Mouse (Mus musculus) right cerebral cortex, postnatal 25 days (tissue): Measurements from ENCODE around the gene Gm4450.
A peak's percentile ranks its signal among the peaks of the same experiment; 100 is the strongest.
"Not testable (repeated sequence)": the region's sequence is repeated elsewhere in the genome, so short reads cannot be mapped to it uniquely, and the experiment has no call there.

Experiments used
- DNase-seq: peaks from one replicate; pipeline ENCODE4 v3.0.0; 2022

Gm4450 gene

DNA sequence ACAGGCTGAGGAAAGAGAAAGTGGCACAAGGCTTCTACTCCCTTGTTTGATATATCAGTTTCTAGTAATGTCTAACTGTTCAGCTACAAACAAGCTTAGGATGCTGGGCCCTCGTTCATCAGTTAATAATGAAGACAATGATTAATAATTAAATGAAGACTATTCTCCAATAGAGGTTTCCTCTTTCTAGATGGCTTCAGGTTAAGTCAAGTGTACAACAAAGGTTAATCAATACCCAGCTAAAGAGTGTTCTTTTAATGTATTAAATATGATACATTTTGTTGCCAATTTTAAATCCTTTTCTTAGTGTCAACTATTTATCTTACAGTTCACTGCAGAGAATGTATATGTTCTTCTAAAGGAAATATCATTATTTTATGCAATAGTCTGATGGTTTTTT, at the start of gene Gm4450:
Gm4450 (minus strand) TSS at position 101 of the 400 bp plus-strand sequence.
- not testable (repeated sequence) for DNase-seq

DNA sequence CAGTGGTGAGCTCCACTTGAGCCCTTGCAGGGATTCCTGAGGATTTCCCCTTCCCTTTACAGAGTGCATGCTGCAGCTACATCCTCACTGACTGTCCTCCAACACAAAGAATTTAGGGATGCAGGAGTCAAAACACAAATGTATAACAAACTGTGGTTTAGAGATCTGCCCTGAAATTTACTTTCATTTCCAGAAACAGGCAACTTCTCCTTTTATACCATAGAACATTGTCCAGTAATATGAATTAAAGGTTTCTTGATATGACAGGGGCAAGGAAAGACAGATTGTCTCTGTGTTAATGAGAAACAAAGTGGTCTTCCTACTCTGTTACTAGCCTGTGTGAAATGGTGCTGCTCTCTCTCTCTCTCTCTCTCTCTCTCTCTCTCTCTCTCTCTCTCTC, 40.5 kb upstream of the Gm4450 start:
- not testable (repeated sequence) for DNase-seq

DNA sequence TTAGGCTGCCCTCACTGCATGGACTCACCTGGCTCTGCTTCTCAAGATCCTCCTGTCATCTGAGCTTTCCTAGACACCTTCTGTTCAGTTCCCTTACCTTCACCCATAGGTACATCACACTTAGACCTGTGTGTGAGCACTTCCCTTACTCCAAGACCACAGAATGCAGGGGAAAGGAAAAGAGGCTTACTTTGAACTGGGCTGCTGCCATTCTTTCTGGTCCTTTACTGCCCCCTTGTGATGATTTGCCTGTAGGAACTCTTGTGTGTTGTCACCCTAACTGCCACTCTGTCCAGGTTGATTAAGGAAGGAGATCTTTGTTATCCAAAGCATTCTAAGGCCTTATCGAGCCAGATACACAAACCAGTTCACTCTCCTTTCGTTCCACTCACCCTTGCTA, 39.8 kb upstream of the Gm4450 start:
- DNase-seq: not testable (repeated sequence)

DNA sequence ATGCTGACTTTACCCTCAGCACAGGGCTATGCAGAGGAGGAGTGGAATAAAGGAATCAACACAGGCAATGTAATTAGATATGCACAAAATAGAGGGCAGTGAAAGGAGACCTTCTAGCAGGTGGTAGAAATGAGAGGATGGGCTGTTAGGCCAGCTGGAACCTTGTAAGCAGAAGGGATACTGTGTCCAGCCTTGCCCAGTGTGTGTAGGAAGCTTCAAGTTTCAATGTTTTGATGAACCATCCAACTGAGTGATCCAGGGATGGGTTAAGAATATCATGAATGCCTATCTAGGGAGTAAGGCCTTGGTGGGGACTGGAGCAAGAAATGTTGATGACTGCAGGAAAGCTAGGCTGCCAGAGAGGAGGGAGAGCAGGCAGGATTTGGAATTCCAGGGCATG, 38.1 kb upstream of the Gm4450 start:
- not testable (repeated sequence) for DNase-seq

- DNase-seq: not testable (repeated sequence)
These were observed 37.3 kb upstream of the Gm4450 start for GRCm38 (mm10) chr3:98494184-98494583.

GRCm38 (mm10) chr3:98471499-98471898, 14.6 kb upstream of the Gm4450 start:
- not testable (repeated sequence) for DNase-seq

GRCm38 (mm10) chr3:98471057-98471456, 14.1 kb upstream of the Gm4450 start:
- not testable (repeated sequence) for DNase-seq

- DNase-seq: not testable (repeated sequence)
These were observed 12.4 kb upstream of the Gm4450 start for GRCm38 (mm10) chr3:98469323-98469722.

DNA sequence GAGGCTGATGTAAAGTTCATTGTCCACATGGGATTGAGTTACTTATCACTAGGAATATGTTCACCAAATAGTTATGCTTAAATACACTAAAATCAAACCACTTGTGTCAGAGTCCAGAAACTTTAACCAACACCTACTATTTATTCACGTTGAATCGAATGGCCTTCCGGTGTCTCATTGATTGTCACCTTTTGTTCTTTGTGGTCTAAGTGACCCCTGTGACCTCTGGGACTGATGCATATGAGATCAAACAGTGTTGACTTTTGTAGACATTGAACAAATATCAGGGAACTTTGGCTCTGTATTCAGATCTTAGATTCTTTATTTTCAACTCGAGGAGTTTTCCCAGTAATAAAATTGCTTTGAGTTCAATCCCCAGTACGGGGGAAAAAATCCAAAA, 3.1 kb downstream of the Gm4450 start:
- DNase-seq: not testable (repeated sequence)

DNA sequence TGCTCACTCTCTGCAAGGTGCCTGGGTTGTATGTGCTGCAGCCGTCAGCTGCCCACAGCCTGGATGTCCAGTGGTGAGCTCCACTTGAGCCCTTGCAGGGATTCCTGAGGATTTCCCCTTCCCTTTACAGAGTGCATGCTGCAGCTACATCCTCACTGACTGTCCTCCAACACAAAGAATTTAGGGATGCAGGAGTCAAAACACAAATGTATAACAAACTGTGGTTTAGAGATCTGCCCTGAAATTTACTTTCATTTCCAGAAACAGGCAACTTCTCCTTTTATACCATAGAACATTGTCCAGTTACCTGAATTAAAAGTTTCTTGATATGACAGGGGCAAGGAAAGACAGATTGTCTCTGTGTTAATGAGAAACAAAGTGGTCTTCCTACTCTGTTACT, 13.0 kb downstream of the Gm4450 start:
- DNase-seq: not testable (repeated sequence)

DNA sequence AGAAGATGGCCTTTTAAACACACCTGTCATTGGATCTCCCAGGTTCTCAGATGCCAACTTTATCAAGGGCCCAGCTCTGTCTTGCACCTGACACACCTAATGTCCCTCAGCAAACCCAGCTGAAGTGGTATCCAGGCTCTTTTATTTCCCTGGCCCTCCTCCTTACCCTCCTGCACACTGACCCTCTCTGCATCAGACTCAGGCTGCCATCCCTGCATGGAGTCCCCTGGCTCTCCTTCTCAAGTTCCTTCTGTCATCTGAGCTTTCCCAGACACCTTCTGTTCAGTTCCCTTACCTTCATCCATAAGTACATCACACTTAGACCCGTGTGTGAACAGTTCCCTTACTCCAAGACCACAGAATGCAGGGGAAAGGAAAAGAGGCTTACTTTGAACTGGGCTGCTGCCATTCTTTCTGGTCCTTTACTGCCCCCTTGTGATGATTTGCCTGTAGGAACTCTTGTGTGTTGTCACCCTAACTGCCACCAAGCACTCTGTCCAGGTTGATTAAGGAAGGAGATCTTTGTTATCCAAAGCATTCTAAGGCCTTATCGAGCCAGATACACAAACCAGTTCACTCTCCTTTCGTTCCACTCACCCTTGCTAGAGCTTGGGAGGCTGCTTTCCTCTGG, 13.7 kb downstream of the Gm4450 start:
- not testable (repeated sequence) for DNase-seq

DNA sequence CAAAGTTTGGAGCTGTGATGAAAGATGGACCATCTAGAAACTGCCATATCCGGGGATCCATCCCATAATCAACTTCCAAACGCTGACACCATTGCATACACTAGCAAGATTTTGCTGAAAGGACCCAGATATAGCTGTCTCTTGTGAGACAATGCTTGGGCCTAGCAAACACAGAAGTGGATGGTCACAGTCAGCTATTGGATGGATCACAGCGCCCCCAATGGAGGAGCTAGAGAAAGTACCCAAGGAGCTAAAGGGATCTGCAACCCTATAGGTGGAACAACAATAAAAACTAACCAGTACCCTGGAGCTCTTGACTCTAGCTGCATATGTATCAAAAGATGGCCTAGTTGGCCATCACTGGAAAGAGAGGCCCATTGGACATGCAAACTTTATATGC, 14.7 kb downstream of the Gm4450 start:
- not testable (repeated sequence) for DNase-seq

- DNase-seq: no peak
These were observed 21.9 kb downstream of the Gm4450 start for GRCm38 (mm10) chr3:98435030-98435429.

DNA sequence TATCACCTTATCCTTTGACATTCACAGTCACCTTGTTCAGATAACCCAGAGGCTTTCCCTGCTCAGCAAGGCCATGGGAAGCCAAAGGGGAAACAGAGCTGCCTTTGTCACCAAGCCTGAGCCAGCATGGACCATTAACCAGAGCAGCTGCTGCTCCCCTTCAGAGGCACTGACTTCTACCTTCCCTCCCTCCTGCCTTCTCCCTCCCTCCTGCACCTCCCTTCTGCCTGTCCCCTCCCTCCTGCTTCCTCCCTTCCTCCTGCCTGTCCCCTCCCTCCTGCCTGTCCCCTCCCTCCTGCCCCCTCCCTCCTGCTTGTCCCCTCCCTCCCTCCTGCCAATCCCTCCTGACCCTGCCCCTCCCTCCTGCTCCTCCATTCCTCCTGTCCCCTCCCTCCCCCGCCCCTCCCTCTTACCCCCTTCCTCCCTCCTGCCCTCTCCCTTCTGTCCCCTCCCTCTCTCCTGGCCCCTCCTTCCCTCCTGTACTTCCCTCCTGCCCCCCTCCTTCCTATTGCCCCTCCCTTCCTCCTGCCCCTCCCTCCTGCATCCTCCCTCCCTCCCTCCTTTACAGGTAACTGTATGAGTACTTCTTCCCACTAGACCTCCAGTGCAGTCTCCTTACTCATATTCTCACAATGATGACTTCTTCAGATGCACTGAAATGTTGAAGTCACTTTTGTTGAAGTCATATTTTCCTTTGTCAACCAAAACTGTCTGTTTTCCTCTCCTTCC, 22.7 kb downstream of the Gm4450 start:
- no peak for DNase-seq

- DNase-seq: no peak
These were observed 27.9 kb downstream of the Gm4450 start for GRCm38 (mm10) chr3:98428928-98429525.

DNA sequence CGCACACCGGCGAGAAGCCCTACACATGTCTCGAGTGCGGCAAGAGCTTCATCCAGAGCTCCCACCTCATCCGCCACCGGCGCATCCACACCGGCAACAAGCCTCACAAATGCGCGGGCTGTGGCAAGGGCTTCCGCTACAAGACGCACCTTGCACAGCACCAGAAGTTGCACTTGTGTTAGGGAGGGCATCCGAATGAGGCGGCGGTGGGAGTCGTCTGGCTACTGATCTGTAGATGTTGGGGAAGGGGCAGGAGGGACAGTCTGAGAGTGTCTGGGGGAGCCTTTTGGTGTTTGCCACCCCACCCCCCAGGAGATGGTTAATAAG, 28.5 kb downstream of the Gm4450 start:
- no peak for DNase-seq

DNA sequence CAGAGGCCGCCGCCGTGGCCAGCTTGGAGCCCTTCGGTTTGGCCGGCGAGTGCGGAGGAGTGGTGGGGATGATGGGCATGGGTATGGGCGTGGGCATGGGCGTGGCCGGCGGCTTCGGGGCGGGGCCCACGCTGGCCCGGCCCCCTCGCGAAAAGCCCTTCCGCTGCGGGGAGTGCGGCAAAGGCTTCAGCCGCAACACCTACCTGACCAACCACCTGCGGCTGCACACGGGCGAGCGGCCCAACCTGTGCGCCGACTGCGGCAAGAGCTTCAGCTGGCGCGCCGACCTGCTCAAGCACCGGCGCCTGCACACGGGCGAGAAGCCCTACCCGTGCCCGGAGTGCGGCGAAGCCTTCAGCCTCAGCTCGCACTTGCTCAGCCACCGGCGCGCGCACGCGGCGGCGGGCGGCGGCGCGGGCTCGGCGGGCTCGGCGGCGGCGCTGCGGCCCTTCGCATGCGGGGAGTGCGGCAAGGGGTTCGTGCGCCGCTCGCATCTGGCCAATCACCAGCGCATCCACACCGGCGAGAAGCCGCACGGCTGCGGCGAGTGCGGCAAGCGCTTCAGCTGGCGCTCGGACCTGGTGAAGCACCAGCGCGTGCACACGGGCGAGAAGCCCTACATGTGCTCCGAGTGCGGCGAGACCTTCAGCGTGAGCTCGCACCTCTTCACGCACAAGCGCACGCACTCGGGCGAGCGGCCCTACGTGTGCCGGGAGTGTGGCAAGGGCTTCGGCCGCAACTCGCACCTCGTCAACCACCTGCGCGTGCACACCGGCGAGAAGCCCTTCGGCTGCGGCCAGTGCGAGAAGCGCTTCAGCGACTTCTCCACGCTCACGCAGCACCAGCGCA, 29.1 kb downstream of the Gm4450 start:
- peak; percentile 88 for DNase-seq

DNA sequence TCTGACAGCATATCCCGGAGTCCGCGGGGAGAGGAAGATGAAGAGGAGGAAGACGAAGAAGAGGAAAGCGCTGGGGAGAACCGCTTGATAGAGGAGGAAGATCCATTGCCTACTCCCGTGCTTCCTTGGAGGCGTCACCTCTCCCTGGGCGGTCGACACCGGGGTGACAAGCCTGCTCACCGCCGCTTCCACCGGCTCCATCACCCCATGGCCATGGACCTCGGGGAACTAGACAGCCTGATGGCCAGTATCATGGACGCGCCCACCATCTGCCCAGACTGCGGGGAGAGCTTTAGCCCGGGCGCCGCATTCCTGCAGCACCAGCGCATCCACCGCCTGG, 29.7 kb downstream of the Gm4450 start:
- DNase-seq: no peak

DNA sequence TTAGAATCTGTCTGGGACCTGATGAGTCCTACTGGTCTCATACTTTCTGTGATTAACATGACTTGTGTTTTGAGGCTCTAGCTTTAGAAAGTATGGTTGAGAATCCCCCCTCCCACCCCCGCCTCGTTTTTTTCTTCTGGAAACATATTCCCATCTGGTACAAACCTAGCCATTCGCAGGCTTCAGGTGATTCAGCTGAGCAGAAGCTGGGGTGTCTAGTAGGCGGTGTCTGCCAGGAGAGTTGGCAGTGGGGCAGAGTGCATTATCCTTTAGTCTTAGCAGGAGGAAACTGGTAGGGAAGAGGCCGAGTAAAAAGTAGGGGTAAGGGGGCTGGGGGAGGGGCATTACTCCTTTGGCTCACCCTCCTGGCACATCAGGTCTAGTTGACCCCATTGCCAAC, 30.2 kb downstream of the Gm4450 start:
- DNase-seq: no peak

GRCm38 (mm10) chr3:98422926-98423325, 34.0 kb downstream of the Gm4450 start:
- no peak for DNase-seq

- DNase-seq: no peak
These were observed 37.2 kb downstream of the Gm4450 start for GRCm38 (mm10) chr3:98419786-98420070.

- no peak for DNase-seq
These were observed 37.7 kb downstream of the Gm4450 start for GRCm38 (mm10) chr3:98418991-98419785.

- peak; percentile 83 for DNase-seq
These were observed 39.6 kb downstream of the Gm4450 start for GRCm38 (mm10) chr3:98417328-98417727.
